Mouse (Mus musculus) limb, embryonic 11.5 days (tissue): Measurements from ENCODE around the gene Cenpo. TPM values are rescaled to one million over a fixed set of nuclear protein-coding genes. Genes with fewer than 3 reads are reported as not detected.
A peak's percentile ranks its signal among the peaks of the same experiment; 100 is the strongest.

Experiments used
- ATAC-seq: fragments of 200-750 bp; cut with Nextera tagmentation; 2 replicates; pipeline ENCODE4 v1.8.0; 2017; ENCODE audit warnings: low read depth; ENCODE audit not compliant: insufficient number of reproducible peaks, low FRiP score, low TSS enrichment
- DNase-seq: peaks from one replicate; pipeline ENCODE4 v3.0.0-alpha.2; 2015; ENCODE audit warnings: low spot score
- H3K27ac ChIP-seq: fragments of 300-500 bp; sonication (generic); replicated peaks from 2 replicates; pipeline ENCODE4 v1.5.1; 2014; ENCODE audit warnings: low read depth, mild to moderate bottlenecking, low read length
- H3K27me3 ChIP-seq: fragments of 300-500 bp; sonication (generic); 2 replicates; pipeline ENCODE4 v1.6.1; 2014; ENCODE audit warnings: mild to moderate bottlenecking, low read length, mixed read lengths; ENCODE audit not compliant: control insufficient read depth, insufficient read depth
- H3K36me3 ChIP-seq: fragments of 300-500 bp; sonication (generic); 2 replicates; pipeline ENCODE4 v1.6.1; 2014; ENCODE audit warnings: mild to moderate bottlenecking, low read length, moderate library complexity, mixed read lengths; ENCODE audit not compliant: control insufficient read depth, insufficient read depth
- H3K4me1 ChIP-seq: fragments of 300-500 bp; sonication (generic); 2 replicates; pipeline ENCODE4 v1.6.1; 2014; ENCODE audit warnings: low read length, mixed read lengths; ENCODE audit not compliant: control insufficient read depth, insufficient read depth
- H3K4me2 ChIP-seq: fragments of 300-500 bp; sonication (generic); 2 replicates; pipeline ENCODE4 v1.6.1; 2014; ENCODE audit warnings: low read depth, mild to moderate bottlenecking, moderate library complexity; ENCODE audit not compliant: severe bottlenecking
- H3K4me3 ChIP-seq: fragments of 300-500 bp; sonication (generic); 2 replicates; pipeline ENCODE4 v1.5.1; 2014; ENCODE audit warnings: low read depth, low read length
- H3K9ac ChIP-seq: fragments of 300-500 bp; sonication (generic); 2 replicates; pipeline ENCODE4 v1.6.1; 2014; ENCODE audit warnings: mild to moderate bottlenecking, low read length
- H3K9me3 ChIP-seq: fragments of 300-500 bp; sonication (generic); 2 replicates; pipeline ENCODE4 v1.6.1; 2016; ENCODE audit warnings: low read length; ENCODE audit not compliant: control insufficient read depth
- WGBS: fragments of 180-500 bp; shearing (Covaris S2); extraction: QIAGEN DNeasy Blood & Tissue Kit; methylation state at CpG from one replicate; pipeline ENCODE4 v1.1.7; 2014; 5-methylcytosine and 5-hydroxymethylcytosine counted together
- polyA plus RNA-seq: library from polyadenylated mRNA; unstranded; fragments of >200 nt; fragmentation: Nextera tagmentation; extraction: Ambion mirVana; gene quantifications from 2 replicates; pipeline ENCODE4 v1.2.1, GENCODE M21; 2014

Cenpo gene
- polyA plus RNA-seq, 1 experiment from 2014 or later, result 18.7 TPM

DNA sequence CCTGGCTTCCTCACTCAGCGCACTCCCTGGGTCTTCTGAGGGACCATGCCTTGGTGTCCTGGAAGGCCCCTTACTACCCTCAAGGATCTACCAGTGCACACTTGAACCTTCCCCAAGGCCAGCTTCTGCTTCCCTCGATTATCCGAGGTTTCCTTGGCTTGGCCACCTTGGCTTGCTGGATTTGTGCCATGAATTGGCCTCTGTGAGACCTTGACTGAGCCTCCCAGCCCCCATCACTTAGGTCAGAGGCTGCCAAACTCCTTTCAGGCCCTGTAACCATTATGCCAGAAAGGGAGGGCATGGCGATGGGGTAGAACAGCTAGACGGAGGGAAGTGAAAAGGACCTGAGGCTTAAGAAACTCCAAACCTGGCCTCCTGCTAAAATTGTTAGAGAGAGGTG, 64.5 kb downstream of the Cenpo start:
- DNase-seq (no peak), ATAC-seq (no peak)
- 86% methylated on average over 5 of the region's 5 CpGs for WGBS
- Histone ChIP-seq H3K27ac (no peak overlapping the region), H3K9me3 (no peaks in the 10 kb centered on the region), H3K4me1 (no peaks in the 10 kb centered on the region), H3K36me3 (no peaks in the 10 kb centered on the region; the same call in 1 of the 2 replicates), H3K4me2 (no peak overlapping the region), H3K4me3 (no peak overlapping the region), H3K9ac (no peak overlapping the region), H3K27me3 (no peaks in the 10 kb centered on the region)

DNA sequence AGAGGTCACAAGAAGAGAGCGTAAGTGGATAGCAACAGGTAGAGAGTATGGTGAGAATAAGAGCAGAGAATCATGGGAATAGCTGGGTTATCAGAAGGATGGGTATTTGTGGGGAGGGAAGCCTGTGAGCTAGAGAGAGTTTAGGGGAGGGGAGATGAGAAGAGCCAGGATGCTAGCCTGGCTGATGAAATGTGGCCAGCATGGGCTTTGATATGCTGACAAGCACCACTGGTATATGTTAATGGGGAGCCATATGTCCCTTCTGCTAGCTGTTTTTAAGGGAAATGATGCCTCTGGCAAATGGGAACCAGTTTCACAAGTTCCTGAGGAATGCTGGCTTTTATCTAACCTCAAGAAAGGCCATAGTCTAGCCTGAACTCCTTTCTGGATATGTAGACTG, 65.0 kb downstream of the Cenpo start:
- H3K4me3 ChIP-seq, result no peak overlapping the region
- no peaks in the 10 kb centered on the region for H3K4me1 ChIP-seq
- H3K27me3 ChIP-seq, result no peaks in the 10 kb centered on the region
- no peak for ATAC-seq
- WGBS, result 96% methylated on average over 1 of the region's 1 CpGs
- no peak overlapping the region for H3K4me2 ChIP-seq
- no peak overlapping the region for H3K9ac ChIP-seq
- no peak overlapping the region for H3K27ac ChIP-seq
- no peaks in the 10 kb centered on the region for H3K9me3 ChIP-seq
- no peaks in the 10 kb centered on the region; the same call in 1 of the 2 replicates for H3K36me3 ChIP-seq
- no peak for DNase-seq

DNA sequence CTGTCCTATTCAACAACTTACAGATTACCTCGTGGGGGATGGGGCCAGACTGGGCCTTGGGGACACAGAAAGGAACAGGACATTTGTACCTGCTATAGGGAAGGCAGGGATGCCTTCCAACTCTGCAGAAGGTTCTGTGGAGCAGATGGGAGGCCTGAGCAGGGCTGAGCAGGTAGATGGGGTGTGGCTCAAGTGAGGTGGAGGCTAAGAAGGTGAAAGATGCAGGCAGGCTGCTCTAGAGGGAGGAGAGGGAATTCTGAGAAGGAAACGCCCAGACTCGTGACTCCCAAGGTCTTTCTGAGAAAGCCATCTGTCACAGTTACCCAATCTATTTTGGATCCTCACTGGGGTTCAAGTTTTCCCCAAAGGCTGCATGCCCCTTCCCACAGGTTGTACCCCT, 67.1 kb downstream of the Cenpo start:
- no peaks in the 10 kb centered on the region for H3K9me3 ChIP-seq
- H3K9ac ChIP-seq, result no peak overlapping the region
- DNase-seq, result no peak
- H3K4me2 ChIP-seq, result no peak overlapping the region
- H3K27me3 ChIP-seq, result no peaks in the 10 kb centered on the region
- no peaks in the 10 kb centered on the region for H3K4me1 ChIP-seq
- H3K4me3 ChIP-seq, result no peak overlapping the region
- no peak overlapping the region for H3K27ac ChIP-seq
- H3K36me3 ChIP-seq, result no peaks in the 10 kb centered on the region; the same call in 1 of the 2 replicates
- 73% methylated on average over 3 of the region's 3 CpGs for WGBS
- no peak for ATAC-seq

DNA sequence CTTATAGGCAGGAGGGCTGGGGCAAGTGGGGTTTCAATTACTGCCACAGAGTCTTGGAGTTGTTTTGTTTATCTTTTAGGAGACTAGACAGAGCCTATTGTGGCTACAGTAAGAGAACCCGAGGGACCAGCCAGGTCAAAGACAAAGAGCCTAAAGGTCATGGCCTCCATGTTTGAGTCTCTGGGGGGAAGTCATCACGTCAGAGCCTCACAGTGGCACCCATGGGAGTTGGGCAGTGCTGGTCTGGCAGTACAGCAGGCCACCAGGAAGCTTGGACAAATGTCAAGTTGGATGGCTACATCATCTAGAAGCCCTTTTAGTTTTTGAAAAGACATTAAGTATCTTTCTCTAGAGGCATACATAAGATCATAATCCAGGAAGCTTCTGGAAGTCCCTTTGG, 71.2 kb downstream of the Cenpo start:
- Histone ChIP-seq H3K36me3 (no peaks in the 10 kb centered on the region), H3K4me3 (no peak overlapping the region), H3K27me3 (no peaks in the 10 kb centered on the region), H3K4me2 (no peak overlapping the region), H3K9ac (no peak overlapping the region), H3K4me1 (no peaks in the 10 kb centered on the region), H3K9me3 (no peaks in the 10 kb centered on the region), H3K27ac (no peak overlapping the region)
- WGBS, result 65% methylated on average over 2 of the region's 2 CpGs
- DNase-seq (no peak), ATAC-seq (no peak)

DNA sequence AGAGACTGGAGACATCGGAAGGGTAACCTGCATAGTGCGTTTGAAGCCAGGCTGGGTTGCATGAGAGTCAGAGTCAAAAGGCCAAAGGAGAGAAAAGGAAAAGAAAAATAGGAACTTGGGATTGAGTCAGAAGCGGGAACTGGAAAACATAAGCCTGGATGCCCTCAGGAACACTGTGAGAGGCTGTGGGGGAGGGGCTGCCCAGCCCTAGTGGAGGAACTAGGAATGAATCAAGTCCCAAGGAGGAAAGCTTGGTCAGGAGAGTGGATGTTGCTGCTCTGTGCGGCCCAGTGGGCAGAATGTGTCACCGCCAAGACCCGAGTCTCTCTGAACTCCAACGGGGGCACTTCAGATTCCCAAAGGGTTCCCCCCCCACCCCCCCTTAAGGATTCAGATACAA, 73.8 kb downstream of the Cenpo start:
- WGBS, result 69% methylated on average over 7 of the region's 7 CpGs

DNA sequence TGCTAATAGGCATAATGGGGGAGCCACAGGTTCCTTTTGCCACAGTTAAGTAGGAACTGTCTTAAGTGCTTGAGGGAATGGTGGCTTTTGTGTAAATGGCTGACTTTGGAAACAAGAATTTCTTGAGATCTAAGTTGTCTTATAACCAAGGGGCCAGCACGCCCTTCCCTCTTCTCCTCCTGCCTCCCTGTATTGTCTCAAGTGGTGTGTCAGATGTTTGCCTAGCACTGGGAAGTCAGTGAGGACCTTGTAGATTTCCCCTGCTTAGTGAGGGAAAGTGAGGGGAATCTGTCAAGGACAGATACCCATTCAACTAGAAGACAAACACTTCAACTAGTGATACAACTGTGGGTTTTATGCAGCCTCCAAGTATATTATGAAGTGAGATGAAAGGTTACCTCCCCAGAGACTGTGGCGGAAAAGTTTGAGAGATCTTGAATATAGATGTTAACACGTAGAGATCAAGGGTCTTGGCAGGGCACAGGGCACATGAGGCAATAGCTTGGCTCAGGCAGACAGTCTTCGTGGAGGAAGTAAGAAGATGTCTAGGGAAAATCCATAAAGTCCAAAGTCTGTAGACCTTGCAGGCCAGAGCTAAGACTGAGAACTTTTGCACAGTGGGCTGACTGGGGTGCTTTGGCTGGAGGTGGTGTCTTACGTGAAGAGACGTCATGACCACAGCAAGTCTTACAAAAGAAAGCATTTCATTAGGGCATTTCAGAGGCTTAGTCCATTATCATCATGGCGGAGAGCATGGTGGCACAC, 75.0 kb downstream of the Cenpo start:
- Histone ChIP-seq H3K9ac (no peak overlapping the region), H3K27me3 (no peaks in the 10 kb centered on the region), H3K4me3 (no peak overlapping the region), H3K27ac (no peak overlapping the region), H3K36me3 (no peaks in the 10 kb centered on the region), H3K4me1 (no peaks in the 10 kb centered on the region), H3K4me2 (no peak overlapping the region), H3K9me3 (no peaks in the 10 kb centered on the region)
- DNase-seq (no peak), ATAC-seq (no peak)
- 96% methylated on average over 7 of the region's 7 CpGs for WGBS

More for the DNA sequence above, 73.8 kb downstream of the Cenpo start:
- H3K27ac ChIP-seq, result no peak overlapping the region
- no peaks in the 10 kb centered on the region for H3K4me1 ChIP-seq
- no peak overlapping the region for H3K9ac ChIP-seq
- no peak overlapping the region for H3K4me3 ChIP-seq
- H3K4me2 ChIP-seq, result no peak overlapping the region
- ATAC-seq, result no peak
- no peaks in the 10 kb centered on the region for H3K36me3 ChIP-seq
- no peaks in the 10 kb centered on the region for H3K9me3 ChIP-seq
- H3K27me3 ChIP-seq, result no peaks in the 10 kb centered on the region
- peak; percentile 39 for DNase-seq

DNA sequence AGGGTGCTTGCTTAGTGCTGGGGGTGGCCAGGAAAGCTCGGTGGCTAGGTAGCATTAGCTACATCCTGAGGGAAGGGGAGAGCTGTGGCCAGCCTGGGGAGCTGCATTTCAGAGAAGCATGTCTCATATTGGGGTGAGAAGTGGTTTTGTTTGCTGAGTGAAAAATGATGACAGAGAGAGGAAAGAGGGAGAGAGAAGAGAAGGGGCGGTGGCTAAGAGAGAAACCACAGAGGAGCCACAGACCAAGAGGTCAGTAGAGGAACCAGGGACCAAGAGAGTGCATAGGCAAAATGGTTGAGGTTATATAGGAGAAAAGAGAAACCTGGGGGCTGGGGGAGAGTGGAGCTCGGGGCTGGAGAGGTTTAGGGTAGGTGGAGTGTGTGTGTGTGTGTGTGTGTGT, 75.9 kb downstream of the Cenpo start:
- Histone ChIP-seq H3K27me3 (no peaks in the 10 kb centered on the region), H3K4me1 (no peaks in the 10 kb centered on the region), H3K9me3 (no peaks in the 10 kb centered on the region), H3K4me3 (no peak overlapping the region), H3K4me2 (no peak overlapping the region), H3K36me3 (no peaks in the 10 kb centered on the region), H3K27ac (no peak overlapping the region), H3K9ac (no peak overlapping the region)
- no peak for ATAC-seq
- WGBS, result 86% methylated on average over 3 of the region's 3 CpGs
- DNase-seq, result no peak

DNA sequence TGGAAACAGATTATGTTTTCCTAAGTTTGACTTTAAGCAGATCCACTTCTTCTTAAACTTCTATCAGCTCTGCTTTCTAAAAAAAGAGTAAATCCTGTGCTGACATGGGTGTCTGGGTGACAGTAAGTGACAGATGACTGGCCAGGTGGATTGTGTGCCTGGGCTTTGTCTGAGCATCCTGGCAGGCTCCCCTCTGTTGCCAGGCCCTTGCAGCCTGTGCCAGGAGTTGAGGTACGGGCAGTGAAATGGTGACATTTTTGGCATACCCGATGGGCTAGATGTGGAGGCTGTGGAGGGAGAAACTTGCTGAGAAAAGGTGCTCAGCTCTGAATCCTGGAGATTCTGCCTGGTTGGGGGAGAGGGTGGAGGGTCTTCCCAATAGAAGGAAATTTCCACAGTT, 76.6 kb downstream of the Cenpo start:
- H3K4me1 ChIP-seq, result no peaks in the 10 kb centered on the region
- 87% methylated on average over 2 of the region's 2 CpGs for WGBS
- H3K27ac ChIP-seq, result no peak overlapping the region
- DNase-seq (no peak), ATAC-seq (no peak)
- H3K36me3 ChIP-seq, result no peaks in the 10 kb centered on the region
- H3K27me3 ChIP-seq, result no peaks in the 10 kb centered on the region
- H3K9me3 ChIP-seq, result no peaks in the 10 kb centered on the region
- H3K4me3 ChIP-seq, result no peak overlapping the region
- no peak overlapping the region for H3K9ac ChIP-seq
- no peak overlapping the region for H3K4me2 ChIP-seq

DNA sequence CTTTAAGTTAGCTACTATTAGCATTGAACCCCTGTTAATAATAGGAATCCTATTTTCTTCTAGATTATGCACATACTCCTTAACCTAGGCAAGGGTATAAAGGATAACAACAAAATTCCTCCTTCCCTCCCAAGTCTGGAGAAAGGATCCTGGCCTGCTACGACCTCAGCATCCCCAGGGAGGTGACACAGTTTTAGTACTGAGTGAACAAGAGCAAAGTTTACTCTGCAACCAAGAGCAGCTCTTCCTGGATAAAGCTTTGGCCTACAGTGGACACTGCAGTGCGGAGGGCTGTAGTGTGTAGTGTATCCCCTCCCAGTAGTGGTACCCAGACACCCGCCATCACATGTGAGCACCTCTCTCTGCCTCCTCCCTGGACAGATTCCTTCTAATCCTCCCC, 82.1 kb downstream of the Cenpo start:
- 88% methylated on average over 3 of the region's 3 CpGs for WGBS
- no peak for ATAC-seq
- H3K27ac ChIP-seq, result no peak overlapping the region

More for the DNA sequence above, 82.1 kb downstream of the Cenpo start:
- H3K9me3 ChIP-seq, result no peaks in the 10 kb centered on the region
- H3K36me3 ChIP-seq, result no peaks in the 10 kb centered on the region
- no peak overlapping the region for H3K4me2 ChIP-seq
- H3K9ac ChIP-seq, result no peak overlapping the region
- no peak for DNase-seq
- no peaks in the 10 kb centered on the region for H3K27me3 ChIP-seq
- no peak overlapping the region for H3K4me3 ChIP-seq
- H3K4me1 ChIP-seq, result no peaks in the 10 kb centered on the region
